Mouse (Mus musculus) v-Abl transformed pro-B cells (cell line): Measurements from ENCODE around the gene Gm3182.
"Not testable (repeated sequence)": the region's sequence is repeated elsewhere in the genome, so short reads cannot be mapped to it uniquely, and the experiment has no call there.

Experiments
- in situ Hi-C, 2 experiments: fragments of 400-800 bp; cut with MboI; formaldehyde crosslinking; loops; one replicate each; pipeline ENCODE4 v1.15.1; 2025; ENCODE audit not compliant: unreplicated experiment in 2 of 2

Gene Gm3182

DNA sequence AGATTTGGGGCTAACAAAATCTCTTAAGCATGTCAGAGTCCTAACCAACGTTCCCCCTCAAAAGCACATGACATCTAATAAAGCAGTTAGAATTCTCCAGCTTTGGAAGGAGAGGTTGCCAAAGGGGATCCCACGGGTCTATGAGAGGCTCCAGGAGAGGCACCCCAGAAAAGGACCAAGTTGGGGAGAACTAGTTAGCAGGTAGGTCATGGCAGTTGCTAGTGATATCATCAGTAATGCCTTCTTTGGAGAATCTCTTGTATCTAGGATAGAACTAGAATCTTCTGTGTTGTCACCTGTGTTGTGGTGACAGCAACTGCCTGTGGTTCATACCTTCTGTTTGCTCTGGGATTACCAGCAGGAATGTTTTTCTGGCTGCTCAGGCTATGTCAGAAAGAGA lies at the start of gene Gm3182:
TSS of gene Gm3182 (plus strand) at position 301 of the 400 bp plus-strand sequence.
- in situ Hi-C loops = not testable (repeated sequence)

DNA sequence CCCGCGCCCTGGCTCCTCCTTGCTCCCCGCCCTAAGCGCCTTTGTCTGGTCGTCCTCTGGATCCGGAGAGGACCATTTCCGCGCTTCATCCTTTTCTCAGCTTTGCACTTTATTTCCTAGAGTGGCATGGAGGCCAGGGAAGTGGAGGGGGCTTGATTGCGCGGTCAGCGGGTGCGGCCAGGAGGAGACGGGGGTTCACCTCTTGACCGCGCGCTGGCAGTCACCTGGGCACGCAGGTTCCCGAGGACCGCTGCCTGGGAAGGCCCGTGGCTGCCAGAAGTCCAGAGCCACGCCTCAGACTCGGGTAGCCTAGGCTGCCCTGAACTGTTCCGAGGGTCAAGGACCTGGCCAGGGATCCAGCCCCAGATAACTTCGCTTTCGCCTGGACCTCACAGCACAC lies 17.9 kb downstream of the Gm3182 start:
- in situ Hi-C loops = not testable (repeated sequence)
